Mouse (Mus musculus): Measurements from ENCODE around the gene Nptx2. TPM values are rescaled to one million over a fixed set of nuclear protein-coding genes. Genes with fewer than 3 reads are reported as not detected.

Gene Nptx2
- under 1 TPM; 0.27 to 0.31 TPM for total RNA-seq (2021)
- long read RNA-seq, experiment 1: 0 reads
- long read RNA-seq, experiment 2: 0 reads

- DNase-seq: peak; percentile 79
Measured at GRCm38 (mm10) chr5:144545653-144546422, at the start of gene Nptx2. Nptx2 (plus strand) TSS chr5:144545902.

- DNase-seq: no peak
Measured at GRCm38 (mm10) chr5:144496481-144496880, 49.2 kb upstream of the Nptx2 start.

GRCm38 (mm10) chr5:144504239-144504638 lies 41.5 kb upstream of the Nptx2 start:
- no peak for DNase-seq

GRCm38 (mm10) chr5:144505731-144506130 lies 40.0 kb upstream of the Nptx2 start:
- no peak for DNase-seq

GRCm38 (mm10) chr5:144506156-144506555 lies 39.5 kb upstream of the Nptx2 start:
- no peak for DNase-seq

GRCm38 (mm10) chr5:144506689-144507552 lies 38.8 kb upstream of the Nptx2 start:
- DNase-seq: no peak

GRCm38 (mm10) chr5:144509431-144509830 lies 36.3 kb upstream of the Nptx2 start:
- no peak for DNase-seq

GRCm38 (mm10) chr5:144514738-144515137 lies 31.0 kb upstream of the Nptx2 start:
- DNase-seq: no peak

- DNase-seq: no peak
Measured at GRCm38 (mm10) chr5:144515241-144515640, 30.5 kb upstream of the Nptx2 start.

GRCm38 (mm10) chr5:144520096-144520495 lies 25.6 kb upstream of the Nptx2 start:
- no peak for DNase-seq

GRCm38 (mm10) chr5:144524774-144525173 lies 20.9 kb upstream of the Nptx2 start:
- no peak for DNase-seq

- no peak for DNase-seq
Measured at GRCm38 (mm10) chr5:144529123-144529522, 16.6 kb upstream of the Nptx2 start.

- no peak for DNase-seq
Measured at GRCm38 (mm10) chr5:144542711-144543308, 2.9 kb upstream of the Nptx2 start.

GRCm38 (mm10) chr5:144546423-144546995 lies 807 bp downstream of the Nptx2 start:
- no peak for DNase-seq

- no peak for DNase-seq
Measured at GRCm38 (mm10) chr5:144547333-144547878, 1.7 kb downstream of the Nptx2 start.

- DNase-seq: no peak
Measured at GRCm38 (mm10) chr5:144548079-144548631, 2.5 kb downstream of the Nptx2 start.

- DNase-seq: no peak
Measured at GRCm38 (mm10) chr5:144550003-144550402, 4.3 kb downstream of the Nptx2 start.

- DNase-seq: no peak
Measured at GRCm38 (mm10) chr5:144550622-144551137, 5.0 kb downstream of the Nptx2 start.

- DNase-seq: no peak
Measured at GRCm38 (mm10) chr5:144556710-144557109, 11.0 kb downstream of the Nptx2 start.

GRCm38 (mm10) chr5:144557363-144557762 lies 11.7 kb downstream of the Nptx2 start:
- no peak for DNase-seq

GRCm38 (mm10) chr5:144558481-144558880 lies 12.8 kb downstream of the Nptx2 start:
- no peak for DNase-seq

- DNase-seq: no peak
Measured at GRCm38 (mm10) chr5:144565739-144566138, 20.0 kb downstream of the Nptx2 start.

Measured in gastrocnemius, postnatal 10 days (tissue).